Mouse (Mus musculus): ENCODE measurements around the gene Atp13a3.

DNA sequence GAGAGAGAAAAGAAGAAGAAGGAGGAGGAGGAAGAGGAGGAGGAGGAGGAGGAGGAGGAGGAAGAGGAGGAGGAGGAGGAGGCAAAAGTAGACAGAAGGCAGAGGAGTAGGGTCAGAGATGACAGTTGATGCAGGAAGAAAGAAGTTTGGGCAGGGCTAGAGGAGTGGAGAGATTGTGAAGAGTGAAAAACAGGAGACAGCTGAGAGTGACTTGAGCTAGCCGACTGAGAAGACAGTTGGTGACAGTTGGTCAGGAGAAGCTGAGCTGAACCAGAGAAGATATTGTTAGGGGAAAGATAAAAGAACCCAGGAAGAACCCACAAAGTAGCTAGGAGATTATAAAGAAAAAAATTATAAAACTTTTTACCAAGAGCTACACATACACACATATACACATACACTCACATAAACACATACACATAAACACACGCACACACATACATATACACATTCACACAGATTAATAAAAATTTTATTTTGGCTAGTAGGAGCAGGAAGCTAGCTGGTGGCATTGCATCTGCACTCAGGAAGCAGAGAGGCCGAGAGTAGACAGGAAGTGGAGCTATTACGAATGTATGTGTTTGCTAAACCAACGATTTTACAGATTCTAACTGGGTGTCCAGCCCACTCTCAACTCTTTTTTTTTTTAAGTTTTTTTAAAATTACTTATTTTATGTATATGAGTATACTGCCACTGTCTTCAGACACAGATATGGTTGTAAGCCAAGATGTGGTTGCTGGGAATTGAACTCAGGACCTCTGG lies 47.6 kb upstream of the Atp13a3 start:
- TF ChIP-seq CTCF (IDR thresholded peaks at IDR 0.05; ENCODE audit: extremely low read depth, insufficient read depth, insufficient read length, insufficient replicate concordance) (no peak), POLR2A (IDR thresholded peaks at IDR 0.05; ENCODE audit: low read depth, low read length) (no peak)

Data from spleen, adult 2 months (tissue).